Mouse (Mus musculus): ENCODE data around the gene Pced1a.

Gene Pced1a

DNA sequence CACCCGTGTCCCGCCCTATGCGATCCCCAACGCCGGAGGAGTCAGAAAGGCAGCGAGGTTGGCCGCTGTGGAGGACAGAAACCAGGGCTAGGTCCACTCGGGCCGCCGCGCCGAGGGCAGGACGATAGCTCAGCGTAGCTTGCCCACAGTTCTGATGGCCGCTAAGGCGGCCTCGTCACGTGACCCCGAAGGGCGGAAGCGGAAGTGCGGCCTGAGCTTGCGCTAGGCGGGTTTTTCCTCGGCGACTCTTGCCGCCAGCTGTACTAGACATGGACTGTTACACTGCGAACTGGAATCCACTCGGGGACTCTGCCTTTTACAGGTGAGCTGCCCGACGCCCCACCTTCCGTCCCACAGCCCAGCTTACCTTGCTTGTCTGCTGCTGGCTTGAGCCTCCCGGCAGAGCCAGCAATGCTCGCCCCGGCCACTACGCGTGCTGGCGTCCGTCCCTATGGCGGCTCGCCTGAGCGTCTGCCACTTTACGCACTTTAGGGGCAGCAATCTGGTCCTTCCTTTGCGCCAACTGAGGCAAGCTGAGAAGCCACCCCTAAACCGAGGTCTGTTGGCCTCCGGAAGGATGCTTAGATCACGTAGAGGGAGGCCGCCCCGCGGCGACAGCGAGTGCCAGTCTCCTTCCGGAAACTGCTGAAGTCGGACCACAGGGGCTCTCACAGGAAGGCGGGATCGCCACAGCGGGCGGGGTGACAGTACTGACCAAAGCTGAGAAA is at the start of gene Pced1a, which contains the start of gene Vps16:
Gene Pced1a (minus strand): TSS at position 576 of the 728 bp plus-strand sequence.
Gene Vps16 (plus strand): TSS at position 214 of the 728 bp plus-strand sequence.
- DNase-seq (ENCODE audit: low spot score in 2 of 2), result peak; percentile 89 to 93

DNA sequence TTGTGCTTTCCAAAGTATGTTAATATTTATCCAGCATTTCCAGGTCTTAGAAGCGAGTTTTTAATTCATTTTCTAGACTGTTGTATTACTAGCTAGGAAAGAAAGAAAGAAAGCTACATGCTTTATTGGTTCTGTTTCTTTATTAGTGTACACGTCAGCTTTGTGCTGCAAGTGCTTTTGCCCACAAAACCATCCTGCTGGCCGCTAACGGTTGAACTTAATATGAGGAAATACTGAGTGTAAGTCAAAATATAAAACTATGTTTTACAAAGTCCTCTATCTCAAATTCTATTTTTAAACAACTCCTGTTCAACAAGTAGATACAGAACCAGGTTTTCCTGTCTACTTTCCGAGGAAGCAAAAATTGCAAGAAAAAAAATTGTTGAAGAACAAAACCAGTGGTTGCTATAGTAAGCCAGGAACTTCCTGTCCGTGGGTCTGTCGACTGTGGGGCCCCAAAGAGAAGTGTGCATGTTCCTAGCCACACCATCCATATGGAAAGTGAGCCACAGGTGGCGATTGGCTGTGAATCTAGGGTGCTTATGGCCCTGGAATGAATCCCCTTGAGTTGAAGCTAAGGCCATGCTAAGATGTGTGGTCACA is 48.5 kb upstream of the Pced1a start:
- DNase-seq (ENCODE audit: low spot score in 2 of 2), result no peak

DNA sequence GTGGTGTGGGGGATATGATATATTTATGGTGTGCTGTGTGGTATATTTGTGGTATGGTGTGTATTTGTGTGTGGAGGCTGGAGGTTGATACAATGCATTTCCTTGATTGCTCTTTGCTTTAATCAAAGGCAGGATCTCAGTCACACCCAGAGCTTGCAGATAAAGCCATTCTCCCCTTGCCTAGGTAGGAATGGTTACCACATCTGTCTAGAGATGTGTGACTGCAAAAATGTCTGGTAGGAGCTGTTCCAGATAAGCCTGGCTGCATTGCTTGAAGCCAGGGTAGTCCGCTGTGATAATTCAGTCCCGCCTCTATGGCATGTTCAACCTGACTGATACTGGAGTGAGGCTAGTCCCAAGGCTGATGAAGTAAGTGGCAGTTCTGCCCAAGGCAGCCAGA is 45.4 kb upstream of the Pced1a start:
- no peak for DNase-seq (ENCODE audit: low spot score in 2 of 2)

DNA sequence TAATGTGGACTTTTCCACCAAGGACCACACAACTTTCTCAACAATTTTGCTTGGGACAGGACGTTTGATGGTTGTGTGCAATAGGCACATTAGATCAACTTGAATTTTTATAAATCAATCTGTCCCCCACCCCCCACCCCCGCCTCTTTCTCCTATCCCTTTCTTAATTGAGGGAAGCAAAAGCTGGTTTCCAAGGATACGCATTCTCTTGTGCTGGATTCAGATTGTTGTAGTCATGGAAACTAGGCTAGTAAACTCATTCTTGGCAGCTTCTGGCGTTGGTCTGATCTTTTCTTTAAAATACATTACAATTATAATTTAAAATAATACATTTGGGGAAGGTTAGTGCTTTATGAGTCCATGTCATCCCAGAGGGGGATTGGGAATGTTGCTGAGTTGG is 44.9 kb upstream of the Pced1a start:
- DNase-seq (ENCODE audit: low spot score in 2 of 2), result no peak

DNA sequence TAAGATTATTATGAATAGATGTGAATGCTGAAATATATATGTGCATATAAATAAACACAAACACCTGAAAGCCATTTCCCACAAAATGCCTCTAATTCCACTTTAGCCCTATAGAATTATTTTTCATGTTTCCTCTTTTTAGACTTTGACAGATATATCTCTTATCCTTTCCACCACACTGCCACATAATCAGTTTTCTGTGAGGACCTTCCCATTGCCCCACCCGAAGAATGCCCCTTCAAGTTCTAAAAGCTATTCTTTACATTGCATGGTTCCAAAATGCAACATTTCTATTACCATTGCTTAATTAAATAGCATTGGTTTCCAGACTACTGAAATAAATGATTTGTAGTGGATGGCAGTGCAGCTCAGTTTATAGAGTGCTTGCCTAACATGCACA is 41.9 kb upstream of the Pced1a start:
- no peak for DNase-seq (ENCODE audit: low spot score in 2 of 2)

DNA sequence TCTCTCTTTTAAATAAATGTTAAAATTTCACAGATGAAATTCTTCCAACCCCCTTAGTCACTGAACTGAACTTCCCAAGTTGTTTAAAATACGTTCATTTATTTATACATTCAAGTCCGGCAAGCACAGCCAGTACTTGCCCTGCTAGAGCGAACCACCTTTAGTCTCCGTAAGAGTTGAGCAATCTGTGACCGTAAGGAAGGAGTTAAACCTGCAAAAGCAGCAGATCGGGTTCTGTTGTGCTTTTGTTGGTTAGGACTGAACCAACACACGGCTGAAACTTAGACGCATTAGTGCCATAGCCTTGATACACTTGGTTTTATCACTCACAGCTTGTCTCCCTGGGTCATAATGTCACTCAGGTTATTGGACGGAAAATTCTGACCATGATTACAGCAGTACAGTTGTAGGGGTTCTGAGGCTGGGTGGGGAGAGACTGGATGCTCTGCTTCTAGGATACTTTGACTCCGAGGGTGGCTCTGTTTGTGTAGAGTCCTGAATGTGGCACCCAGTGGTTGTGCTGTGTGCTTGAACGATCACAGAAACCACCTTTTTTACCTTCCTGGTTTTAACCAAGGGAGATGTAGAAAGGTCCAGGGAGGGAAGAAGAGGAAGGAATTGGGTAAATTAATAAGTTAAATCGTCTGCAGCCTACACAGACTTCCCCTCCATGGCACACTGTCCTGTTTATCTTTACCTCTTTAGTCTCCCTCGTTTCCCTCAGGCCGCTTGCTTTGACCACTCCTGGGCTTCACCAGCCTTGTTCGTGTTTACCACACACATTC is 37.0 kb upstream of the Pced1a start:
- DNase-seq (ENCODE audit: low spot score in 2 of 2), result no peak

DNA sequence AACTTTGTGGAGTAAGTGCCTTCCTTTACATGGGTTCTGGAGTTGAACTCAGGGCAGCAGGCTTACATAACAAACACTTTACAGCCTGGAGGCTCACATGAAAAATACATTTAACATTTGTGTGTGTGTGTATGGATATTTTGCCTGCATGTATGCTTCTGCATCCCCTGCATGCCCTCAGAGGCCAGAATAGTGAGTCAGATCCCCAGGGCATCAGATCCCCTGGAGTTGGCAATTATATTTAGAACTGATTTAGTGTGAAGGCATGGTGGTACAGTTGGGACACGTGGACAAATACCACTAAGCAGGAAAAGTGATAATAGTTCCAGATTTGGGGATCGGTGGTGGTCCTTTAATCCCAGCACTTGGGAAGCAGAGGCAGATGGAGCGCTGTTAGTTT is 35.1 kb upstream of the Pced1a start:
- no peak for DNase-seq (ENCODE audit: low spot score in 2 of 2)

DNA sequence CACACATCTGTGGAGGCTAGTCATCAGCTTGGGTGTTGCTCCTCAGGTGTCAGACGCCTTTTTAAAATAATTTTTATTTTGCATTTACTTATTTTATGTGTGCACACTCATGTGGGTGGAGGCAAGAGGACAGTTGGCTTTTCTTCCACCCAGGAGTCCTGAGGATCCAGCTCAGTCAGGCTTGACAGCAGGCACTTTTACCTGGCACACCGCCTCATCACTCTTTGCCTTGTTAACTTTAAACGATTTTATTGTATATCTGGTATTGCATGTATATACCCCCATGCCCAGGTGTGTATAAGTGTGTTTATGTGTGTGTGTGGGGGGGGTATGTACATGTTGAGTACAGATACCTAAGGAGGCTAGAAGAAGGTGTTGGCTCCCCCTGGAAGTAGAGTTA is 33.4 kb upstream of the Pced1a start:
- no peak for DNase-seq (ENCODE audit: low spot score in 2 of 2)

DNA sequence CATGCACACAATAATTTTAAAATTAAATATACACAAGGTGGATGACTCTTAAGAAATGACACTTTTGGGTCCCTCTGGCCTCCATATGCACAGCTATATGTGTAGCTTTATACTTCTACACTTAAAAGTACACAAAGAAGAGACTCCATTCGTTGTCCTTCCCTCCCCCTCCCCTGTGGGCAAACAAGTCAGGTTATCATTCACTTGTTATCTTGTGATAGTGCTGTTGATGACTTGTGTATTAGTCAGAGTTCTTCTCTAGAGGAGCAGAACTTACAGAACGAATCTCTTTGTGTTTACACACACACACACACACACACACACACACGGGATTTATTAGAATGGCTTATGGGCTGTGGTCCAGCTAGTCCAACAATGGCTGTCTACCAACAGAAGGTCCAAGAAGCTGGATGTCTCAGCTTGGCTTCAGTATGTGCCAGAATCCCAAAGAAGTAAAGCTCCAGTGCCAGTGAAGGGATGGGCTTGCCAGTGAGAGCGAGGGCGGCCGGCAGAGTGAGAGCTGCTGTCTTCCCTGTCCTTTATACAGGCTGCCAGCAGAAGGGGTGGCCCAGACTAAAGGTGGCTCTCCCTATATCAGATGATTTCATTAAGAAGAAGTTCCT is 30.4 kb upstream of the Pced1a start:
- no peak for DNase-seq (ENCODE audit: low spot score in 2 of 2)

DNA sequence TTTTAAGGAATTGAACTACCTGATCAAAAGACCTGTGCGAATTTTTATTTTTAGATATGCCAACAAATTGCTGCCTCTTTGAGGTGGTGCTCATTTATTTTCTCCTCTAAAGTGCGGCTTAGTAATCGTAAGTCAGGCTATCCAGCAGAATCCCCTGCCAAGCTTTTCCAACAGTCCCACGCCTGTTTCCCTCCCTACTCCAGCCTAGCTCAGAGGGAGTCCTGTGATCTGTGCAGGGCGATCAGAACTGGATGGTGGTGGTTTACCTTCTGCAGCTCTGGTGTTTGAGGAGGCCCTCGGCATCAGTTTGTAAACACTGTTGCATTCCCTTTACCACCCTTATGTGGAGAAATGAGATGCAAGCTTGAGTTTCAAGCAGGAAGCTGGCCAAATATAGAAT is 28.9 kb upstream of the Pced1a start:
- DNase-seq (ENCODE audit: low spot score in 2 of 2), result no peak

DNA sequence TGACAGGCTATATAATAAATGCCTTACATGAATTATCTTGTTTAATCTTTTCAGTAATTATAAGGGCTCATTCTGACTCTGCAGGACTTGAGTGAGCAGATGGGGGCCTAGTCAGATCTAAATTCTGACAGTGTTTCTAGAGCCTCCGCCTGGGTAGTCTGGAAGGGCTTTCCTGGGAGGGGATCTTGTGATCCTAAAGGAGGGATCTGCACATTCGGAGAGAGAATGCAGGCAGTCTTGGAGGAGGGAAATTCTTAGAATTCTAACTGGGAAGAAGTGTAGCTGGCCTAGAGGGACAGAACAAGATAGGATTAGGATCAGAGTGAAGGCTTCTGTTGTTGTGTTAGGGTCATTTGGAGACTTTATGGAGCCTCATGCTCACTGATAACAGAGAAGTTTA is 27.8 kb upstream of the Pced1a start:
- no peak for DNase-seq (ENCODE audit: low spot score in 2 of 2)

DNA sequence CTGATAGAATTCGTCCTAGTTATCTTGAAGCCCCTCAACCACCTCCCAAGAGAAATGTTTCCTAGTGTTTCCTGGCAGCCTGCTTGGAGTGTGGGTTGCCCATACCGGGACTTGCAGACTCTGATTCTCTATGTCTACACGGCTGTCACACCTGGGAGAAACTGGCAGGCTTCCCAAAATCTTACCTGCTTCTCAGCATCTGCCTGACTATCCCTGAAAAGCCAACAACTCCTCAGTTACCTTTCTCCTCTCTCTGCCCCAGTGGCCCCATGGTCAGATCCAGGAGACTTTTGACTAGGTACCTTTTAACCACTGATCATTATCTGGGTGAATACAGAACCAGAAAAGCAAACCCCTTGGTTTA is 27.2 kb upstream of the Pced1a start:
- DNase-seq (ENCODE audit: low spot score in 2 of 2), result no peak

DNA sequence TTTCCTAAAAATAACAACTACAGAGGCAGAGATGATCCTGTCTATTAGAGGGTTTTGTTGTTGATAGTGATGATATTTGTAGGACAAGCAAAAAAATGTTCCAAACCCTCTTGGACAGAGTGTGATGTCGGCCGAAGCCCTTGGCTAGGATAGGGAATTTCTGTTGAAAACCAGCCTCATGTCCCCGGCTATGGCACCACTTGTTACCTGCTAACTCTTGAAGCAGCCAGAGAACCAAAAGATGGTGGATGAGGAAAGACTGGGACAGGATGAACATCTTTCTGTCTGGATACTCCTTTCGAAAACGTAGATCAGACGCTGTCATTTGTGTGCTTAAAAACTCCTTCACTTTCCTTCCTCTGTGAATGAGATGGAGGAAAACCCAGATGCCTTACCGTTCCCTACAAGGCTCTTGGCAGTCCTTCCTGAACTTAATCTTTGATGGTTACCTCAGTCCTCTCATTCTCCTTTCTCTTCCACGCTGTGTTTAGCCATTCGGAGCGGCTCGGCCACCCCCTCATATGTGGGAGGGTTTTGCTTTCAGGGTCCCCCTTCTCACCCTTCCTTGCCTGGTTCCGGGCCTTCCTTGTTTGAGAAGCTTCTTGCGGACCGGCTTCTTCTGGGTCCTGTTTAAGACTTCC is 26.7 kb upstream of the Pced1a start:
- DNase-seq (ENCODE audit: low spot score in 2 of 2), result no peak

DNA sequence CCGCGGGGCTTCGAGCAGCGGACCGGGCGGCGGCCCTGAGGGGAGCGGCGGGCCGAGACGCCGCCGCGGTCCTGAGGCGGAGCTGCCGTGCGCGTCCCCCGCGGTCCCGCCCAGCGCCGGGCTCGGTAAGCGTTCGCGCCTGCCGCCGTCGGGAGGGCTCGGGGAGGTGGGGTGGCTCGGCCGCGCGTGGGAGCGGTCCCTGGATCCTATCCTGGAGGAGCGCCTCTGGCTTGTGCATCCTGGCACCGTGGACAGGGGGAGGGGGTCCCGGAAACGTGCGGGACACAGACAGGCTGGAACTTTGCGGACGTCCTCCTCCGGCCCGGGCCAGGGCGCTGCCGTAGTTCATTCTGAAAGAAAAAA is 25.9 kb upstream of the Pced1a start:
- DNase-seq (ENCODE audit: low spot score in 2 of 2), result peak; percentile 74 to 77

DNA sequence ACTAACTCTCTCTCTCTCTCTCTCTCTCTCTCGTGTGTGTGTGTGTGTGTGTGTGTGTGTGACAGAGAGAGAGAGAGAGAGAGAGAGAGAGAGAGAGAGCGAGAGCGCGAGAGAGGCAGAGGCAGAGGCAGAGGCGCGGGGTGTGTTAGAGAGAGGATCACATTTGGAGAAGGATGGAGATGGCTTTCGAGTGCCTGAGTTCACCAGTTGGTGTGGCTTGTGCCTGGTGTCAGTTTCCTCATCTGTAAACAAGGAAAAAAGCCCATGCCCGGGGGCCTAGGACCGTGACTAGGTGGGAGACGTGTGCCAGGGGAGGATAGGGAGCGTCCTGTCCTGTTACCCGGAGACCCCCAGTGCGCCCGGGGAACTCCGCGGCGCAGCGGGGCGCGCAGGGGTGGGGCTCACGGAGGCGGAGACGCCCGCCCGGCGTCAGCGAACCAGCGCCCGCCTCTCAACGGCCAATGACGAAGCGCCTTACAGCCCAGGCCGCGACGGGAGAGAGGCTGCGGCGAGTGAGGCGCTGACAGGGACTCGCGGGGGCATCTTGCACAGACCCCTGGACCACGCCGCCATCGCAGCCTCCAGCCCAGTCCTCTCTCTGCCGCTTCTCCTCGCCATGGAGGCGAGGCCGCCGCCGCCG is 25.4 kb upstream of the Pced1a start, which contains the start of gene Ptpra:
Gene Ptpra (plus strand): TSS at position 485 of the 640 bp plus-strand sequence.
- DNase-seq (ENCODE audit: low spot score in 2 of 2), result peak; percentile 86 to 90

DNA sequence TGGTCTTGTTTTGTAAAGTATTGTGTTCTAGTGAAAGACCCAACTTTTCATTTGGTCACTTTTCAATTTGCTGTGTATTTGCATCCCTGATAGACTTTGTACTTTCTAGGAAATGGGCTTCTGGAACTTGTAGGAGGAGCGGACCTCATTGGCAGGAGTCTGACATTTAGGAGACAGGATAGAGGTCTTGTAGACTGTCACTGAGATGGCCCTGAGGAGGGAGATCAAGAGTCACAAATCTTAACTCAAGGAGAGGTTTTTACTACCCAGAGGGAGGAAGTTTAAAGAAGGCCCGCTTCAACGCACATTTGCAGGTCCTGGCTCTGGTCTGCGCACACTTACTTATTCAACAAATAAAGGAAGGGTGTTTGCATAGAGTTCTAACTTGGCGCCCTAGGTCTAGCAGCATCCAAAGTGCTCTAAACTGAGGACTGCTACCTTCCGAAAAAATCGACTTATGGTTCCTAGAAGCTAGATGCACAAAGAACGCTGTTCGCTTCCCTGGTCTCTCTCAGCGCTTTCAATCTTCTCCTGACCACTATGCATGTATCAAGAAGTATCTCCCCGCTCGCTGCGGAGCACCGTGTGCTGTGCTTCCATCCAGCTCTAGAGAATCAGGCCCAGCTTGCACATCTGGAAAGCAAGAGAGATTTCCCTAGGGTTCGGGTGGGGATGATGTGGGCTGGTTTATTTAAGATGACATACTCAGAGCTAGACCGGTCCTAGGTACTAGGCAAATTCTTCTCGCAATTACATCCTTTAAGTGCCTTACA is 24.7 kb upstream of the Pced1a start:
- DNase-seq (ENCODE audit: low spot score in 2 of 2), result no peak

DNA sequence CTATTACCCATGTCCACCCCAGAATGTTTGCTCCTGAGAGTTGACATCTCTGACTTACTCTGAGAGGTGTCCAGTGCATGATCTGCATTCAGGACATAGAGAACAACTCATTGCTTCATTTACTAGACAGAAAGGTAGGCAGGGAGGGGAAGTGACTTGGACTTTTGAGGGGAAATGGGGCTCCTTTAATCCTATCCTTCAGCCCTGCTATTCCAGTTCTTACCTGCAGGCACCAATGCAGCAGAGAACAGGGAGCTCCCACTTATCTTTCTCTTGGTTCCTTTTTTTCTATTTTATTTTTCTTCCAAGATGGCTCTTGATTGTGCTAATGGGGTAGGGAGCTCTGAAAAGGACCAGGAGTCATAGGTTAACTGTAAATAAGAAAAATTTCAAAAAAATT is 23.9 kb upstream of the Pced1a start:
- no peak for DNase-seq (ENCODE audit: low spot score in 2 of 2)

DNA sequence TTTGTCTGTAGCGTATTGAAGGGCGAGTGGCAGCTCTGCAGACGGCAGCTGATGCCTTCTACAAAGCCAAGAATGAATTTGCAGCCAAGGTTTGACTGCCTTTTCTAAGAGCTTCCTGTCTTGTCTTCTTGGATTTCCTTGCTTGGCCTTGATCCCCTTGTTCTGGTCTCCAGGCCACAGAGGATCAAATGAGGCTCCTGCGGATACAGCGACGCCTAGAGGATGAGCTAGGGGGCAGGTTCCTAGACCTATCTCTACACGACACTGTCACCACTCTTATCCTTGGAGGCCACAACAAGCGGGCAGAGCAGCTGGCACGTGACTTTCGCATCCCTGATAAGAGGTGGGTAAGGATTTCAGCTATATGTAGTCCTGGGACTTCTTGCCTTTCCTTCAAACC is 17.7 kb upstream of the Pced1a start:
- DNase-seq (ENCODE audit: low spot score in 2 of 2), result no peak

DNA sequence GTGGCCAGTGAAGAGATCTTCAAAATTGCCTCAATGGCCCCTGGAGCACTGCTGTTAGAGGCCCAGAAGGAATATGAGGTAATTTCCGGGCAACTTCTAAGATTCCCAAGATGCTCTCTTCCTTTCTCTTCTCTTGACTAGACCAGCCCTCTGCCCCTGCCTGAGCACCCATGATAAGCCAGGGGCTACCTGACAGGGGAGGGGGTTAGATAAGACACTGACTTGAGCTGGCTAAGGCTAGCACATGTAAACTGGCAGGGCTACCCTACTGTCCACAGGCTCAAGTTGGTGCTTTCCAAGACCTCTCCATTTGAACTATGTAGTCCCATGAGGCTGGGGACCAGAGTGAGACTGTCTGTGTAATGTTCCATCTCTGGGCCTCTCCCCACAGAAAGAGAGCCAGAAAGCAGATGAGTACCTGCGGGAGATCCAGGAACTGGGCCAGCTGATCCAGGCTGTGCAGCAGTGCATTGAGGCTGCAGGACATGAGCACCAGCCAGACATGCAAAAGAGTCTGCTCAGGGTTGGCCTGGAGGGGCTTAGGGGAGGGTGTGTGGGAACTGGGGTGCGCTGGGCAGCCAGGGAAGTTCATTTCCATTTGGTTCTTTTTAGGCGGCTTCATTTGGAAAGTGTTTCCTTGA is 15.5 kb upstream of the Pced1a start:
- no peak for DNase-seq (ENCODE audit: low spot score in 2 of 2)

DNA sequence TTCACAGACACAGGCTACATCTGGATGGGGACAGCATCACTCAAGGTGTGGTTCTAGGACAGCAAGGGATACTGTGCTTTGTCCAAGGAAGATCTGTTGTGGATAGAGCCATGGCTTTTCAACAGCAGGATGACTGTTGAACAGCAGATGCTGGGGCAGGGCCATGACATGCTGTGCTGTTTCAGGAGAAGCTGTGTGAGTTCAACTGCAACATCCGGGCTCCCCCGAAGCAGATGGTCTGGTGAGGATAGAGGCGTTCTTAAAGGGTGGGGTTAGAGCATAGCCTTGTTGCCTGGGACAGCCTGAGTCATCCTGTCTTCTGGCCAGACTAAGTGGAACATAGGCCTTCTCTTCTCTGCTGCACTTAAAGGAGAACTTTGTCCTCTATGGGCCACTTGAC is 14.4 kb upstream of the Pced1a start:
- DNase-seq (ENCODE audit: low spot score in 2 of 2), result no peak
